Mouse (Mus musculus) MEL (cell line): ENCODE data around the gene Lypd5.

Source experiments
- CTCF ChIP-seq, 3 experiments: IDR thresholded peaks in 2 of 3; conservative IDR thresholded peaks in 1 of 3; 2 replicates each; pipeline ENCODE4 v1.5.1; 2011 to 2012; ENCODE audit warnings: low read length in 3 of 3, low read depth in 2 of 3, mild to moderate bottlenecking in 2 of 3, improper control_type of control experiment in 1 of 3, inconsistent platforms in 1 of 3, mixed read lengths in 1 of 3, moderate library complexity in 1 of 3; ENCODE audit not compliant: control insufficient read depth in 1 of 3, insufficient read depth in 1 of 3, poor library complexity in 1 of 3, severe bottlenecking in 1 of 3
- JUND ChIP-seq: IDR thresholded peaks from 2 replicates; pipeline ENCODE4 v1.6.1; 2011; ENCODE audit warnings: low read depth, mild to moderate bottlenecking, improper control_type of control experiment, low read length
- MXI1 ChIP-seq: IDR thresholded peaks from 2 replicates; pipeline ENCODE4 v1.6.1; 2011; ENCODE audit warnings: mild to moderate bottlenecking, low read depth, low read length, improper control_type of control experiment
- MYC ChIP-seq: IDR thresholded peaks from 2 replicates; pipeline ENCODE4 v1.6.1; 2011; ENCODE audit warnings: low read depth, mild to moderate bottlenecking, low read length, improper control_type of control experiment, moderate library complexity
- POLR2A ChIP-seq, 2 experiments: IDR thresholded peaks; 2 replicates each; pipeline ENCODE4 v1.6.1; 2011 to 2012; ENCODE audit warnings: low read length in 2 of 2, mild to moderate bottlenecking in 2 of 2, control low read depth in 1 of 2, improper control_type of control experiment in 1 of 2, low read depth in 1 of 2, moderate library complexity in 1 of 2; ENCODE audit not compliant: control insufficient read depth in 1 of 2, insufficient read depth in 1 of 2, poor library complexity in 1 of 2
- RCOR1 ChIP-seq: IDR thresholded peaks from 2 replicates; pipeline ENCODE4 v1.6.1; 2012; ENCODE audit warnings: low read depth, mild to moderate bottlenecking, inconsistent platforms, low read length, improper control_type of control experiment
- SIN3A ChIP-seq: IDR thresholded peaks from 2 replicates; pipeline ENCODE4 v1.6.1; 2012; ENCODE audit warnings: low read length, improper control_type of control experiment, inconsistent platforms
- USF1 ChIP-seq: IDR thresholded peaks from 2 replicates; pipeline ENCODE4 v1.6.1; 2014; ENCODE audit warnings: low read depth, mild to moderate bottlenecking, inconsistent platforms, low read length, improper control_type of control experiment, moderate library complexity
- ZMIZ1 ChIP-seq: IDR thresholded peaks from 2 replicates; pipeline ENCODE4 v1.6.1; 2012; ENCODE audit warnings: low read depth, mild to moderate bottlenecking, inconsistent platforms, low read length, improper control_type of control experiment, moderate library complexity
- ZNF384 ChIP-seq: IDR thresholded peaks from 2 replicates; pipeline ENCODE4 v1.6.1; 2012; ENCODE audit warnings: low read depth, mild to moderate bottlenecking, inconsistent platforms, low read length, improper control_type of control experiment

DNA sequence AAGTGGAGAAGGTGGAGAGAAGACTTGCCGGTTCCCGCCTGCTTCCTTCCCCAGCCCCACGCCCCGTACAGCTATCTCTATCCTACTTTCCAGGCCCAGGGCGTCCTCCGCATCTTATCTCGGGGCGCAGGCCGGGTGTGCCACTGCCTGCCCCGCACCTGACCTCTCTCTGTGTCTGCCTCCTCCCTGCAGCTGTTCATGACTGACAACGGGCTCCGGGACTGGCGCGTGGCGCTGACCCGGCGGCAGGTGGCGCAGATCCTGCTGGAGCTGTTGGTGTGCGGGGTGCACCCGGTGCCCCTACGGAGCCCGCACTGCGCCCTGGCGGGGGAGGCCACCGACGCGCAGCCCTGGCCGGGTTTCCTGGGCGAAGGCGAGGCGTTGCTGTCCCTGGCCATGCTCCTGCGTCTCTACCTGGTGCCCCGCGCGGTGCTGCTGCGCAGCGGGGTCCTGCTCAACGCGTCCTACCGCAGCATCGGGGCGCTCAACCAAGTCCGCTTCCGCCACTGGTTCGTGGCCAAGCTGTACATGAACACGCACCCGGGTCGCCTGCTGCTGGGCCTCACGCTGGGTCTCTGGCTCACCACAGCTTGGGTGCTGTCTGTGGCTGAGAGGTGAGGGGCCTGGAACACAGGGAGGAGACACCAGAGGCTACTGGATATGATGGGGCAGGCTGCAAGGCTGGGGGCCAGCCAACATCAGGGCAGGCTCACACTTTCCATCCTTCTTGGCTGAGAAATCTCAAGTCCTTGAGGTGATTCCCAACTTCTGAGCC lies 28.3 kb downstream of the Lypd5 start:
- no peak for TF ChIP-seq ZNF384
- TF ChIP-seq JUND, result no peak
- TF ChIP-seq USF1, result peak; percentile 66
- TF ChIP-seq CTCF (IDR thresholded peaks at IDR 0.05 in 2 of 3, conservative IDR thresholded peaks at IDR 0.05 in 1 of 3; ENCODE audit: control insufficient read depth in 1 of 3, insufficient read depth in 1 of 3, low read depth in 2 of 3, low read length in 3 of 3, poor library complexity in 1 of 3, severe bottlenecking in 1 of 3), result peak in 2 of 3 experiments; percentile 67 to 76; a peak in 5 of 6 replicates
- TF ChIP-seq MXI1, result peak; percentile 54; the same call in 1 of the 2 replicates
- no peak for TF ChIP-seq MYC
- peak in 1 of 2 experiments; percentile 8; a peak in 1 of 4 replicates for TF ChIP-seq POLR2A (IDR thresholded peaks at IDR 0.05; ENCODE audit: control insufficient read depth in 1 of 2, insufficient read depth in 1 of 2, low read depth in 1 of 2, low read length in 2 of 2, poor library complexity in 1 of 2)
- TF ChIP-seq ZMIZ1, result 0 out of 2 replicates have a peak, but pooled peaks have one; percentile 47
- peak; percentile 91 for TF ChIP-seq SIN3A
- peak; percentile 78; the same call in 1 of the 2 replicates for TF ChIP-seq RCOR1
